Mouse (Mus musculus) forebrain, embryonic 16.5 days (tissue): Measurements from ENCODE around the gene Atp6v0a4. TPM values are rescaled to one million over a fixed set of nuclear protein-coding genes. Genes with fewer than 3 reads are reported as not detected.

ENCODE experiments used
- ATAC-seq: fragments of 200-750 bp; cut with Nextera tagmentation; 2 replicates; pipeline ENCODE4 v1.8.0; 2017; ENCODE audit warnings: mild to moderate bottlenecking, moderate library complexity
- H3K27ac ChIP-seq: fragments of 300-500 bp; sonication (generic); 2 replicates; pipeline ENCODE4 v1.5.1; 2014; ENCODE audit warnings: low read length, control low read depth
- H3K27me3 ChIP-seq: fragments of 300-500 bp; sonication (generic); replicated peaks from 2 replicates; pipeline ENCODE4 v1.6.1; 2014; ENCODE audit warnings: low read length; ENCODE audit not compliant: control insufficient read depth, insufficient read depth
- H3K36me3 ChIP-seq: fragments of 300-500 bp; sonication (generic); 2 replicates; pipeline ENCODE4 v1.6.1; 2014; ENCODE audit not compliant: control insufficient read depth, insufficient read depth
- H3K4me1 ChIP-seq: fragments of 300-500 bp; sonication (generic); replicated peaks from 2 replicates; pipeline ENCODE4 v1.6.1; 2014; ENCODE audit warnings: low read length; ENCODE audit not compliant: control insufficient read depth, insufficient read depth
- H3K4me2 ChIP-seq: fragments of 300-500 bp; sonication (generic); 2 replicates; pipeline ENCODE4 v1.6.1; 2014; ENCODE audit warnings: mild to moderate bottlenecking, low read length, control low read depth
- H3K4me3 ChIP-seq: fragments of 300-500 bp; sonication (generic); replicated peaks from 2 replicates; pipeline ENCODE4 v1.5.1; 2014; ENCODE audit warnings: mild to moderate bottlenecking, low read length, control low read depth
- H3K9ac ChIP-seq: fragments of 300-500 bp; sonication (generic); replicated peaks from 2 replicates; pipeline ENCODE4 v1.6.1; 2014; ENCODE audit warnings: low read depth, low read length, control low read depth
- H3K9me3 ChIP-seq: fragments of 300-500 bp; sonication (generic); 2 replicates; pipeline ENCODE4 v1.6.1; 2016; ENCODE audit warnings: low read length; ENCODE audit not compliant: control insufficient read depth
- WGBS: fragments of 180-500 bp; shearing (Covaris S2); extraction: QIAGEN DNeasy Blood & Tissue Kit; methylation state at CpG from one replicate; pipeline ENCODE4 v1.1.7; 2014; 5-methylcytosine and 5-hydroxymethylcytosine counted together
- polyA plus RNA-seq: library from polyadenylated mRNA; unstranded; fragments of >200 nt; fragmentation: Nextera tagmentation; extraction: Ambion mirVana; gene quantifications from 2 replicates; pipeline ENCODE4 v1.2.1, GENCODE M21; 2015

Gene Atp6v0a4
- polyA plus RNA-seq, result 0.09 and 0.27 TPM in 2 replicates

DNA sequence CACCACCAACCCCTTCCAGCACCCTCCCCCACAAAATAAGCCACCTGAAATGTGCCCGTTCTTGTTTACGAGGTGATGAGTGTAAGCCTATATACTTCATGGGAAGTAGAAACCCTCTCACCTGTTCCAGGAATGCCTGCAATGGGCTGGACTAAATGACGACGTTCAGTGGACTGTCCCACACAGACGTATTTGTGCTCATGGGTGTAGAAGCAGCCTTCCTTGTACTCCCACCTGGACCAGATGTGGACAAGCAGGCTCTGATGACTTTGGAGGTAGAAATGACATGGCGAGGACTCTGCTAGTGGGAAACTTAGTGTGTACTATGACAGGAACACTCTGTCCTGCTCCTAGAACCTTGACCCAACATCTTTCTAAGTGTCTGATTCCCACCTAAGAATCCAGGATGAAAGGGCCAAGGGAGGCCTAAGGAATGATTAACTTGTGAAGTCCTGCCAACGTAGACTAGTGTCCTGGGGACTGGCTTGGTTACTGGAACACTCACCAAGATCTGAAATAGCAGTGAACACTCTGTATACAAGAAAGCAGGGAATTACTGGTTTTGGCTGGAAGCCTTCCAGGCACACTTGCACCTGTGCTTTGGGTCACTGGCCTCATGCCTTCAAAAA, at the start of gene Atp6v0a4:
Atp6v0a4 (minus strand) TSS at position 380 of the 629 bp plus-strand sequence.
- H3K27ac ChIP-seq, result no peak within 1 kb of the TSS
- 90% methylated on average over 7 of the region's 7 CpGs for WGBS
- H3K36me3 ChIP-seq, result peaks cover 14% of the 10 kb centered on the region
- H3K9me3 ChIP-seq, result no peaks in the 10 kb centered on the region
- no peaks in the 10 kb centered on the region for H3K4me1 ChIP-seq
- H3K4me3 ChIP-seq, result no peak within 1 kb of the TSS
- H3K27me3 ChIP-seq, result no peaks in the 10 kb centered on the region
- no peak for ATAC-seq
- H3K4me2 ChIP-seq, result no peak within 1 kb of the TSS
- no peak within 1 kb of the TSS for H3K9ac ChIP-seq

DNA sequence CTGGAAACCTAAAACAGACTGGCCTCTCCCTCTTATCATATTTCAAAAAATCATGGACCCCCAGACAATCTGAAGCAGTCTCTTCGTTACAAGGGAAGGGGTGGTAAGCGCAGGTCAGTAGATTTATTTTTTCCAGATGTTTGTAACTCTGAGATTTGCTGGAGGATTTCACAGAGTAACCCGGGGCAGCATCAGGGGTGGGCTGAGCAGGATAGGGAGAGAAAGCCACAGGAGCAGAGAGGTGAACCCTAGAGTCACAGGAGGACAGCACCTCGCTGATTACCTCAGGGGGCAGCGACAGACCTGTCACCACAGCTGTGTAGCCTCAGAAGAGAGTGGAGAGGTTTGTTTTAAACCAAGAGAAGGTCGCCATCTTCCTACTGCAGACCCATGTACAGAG, 41.0 kb upstream of the Atp6v0a4 start:
- H3K9ac ChIP-seq, result no peak overlapping the region
- ATAC-seq, result no peak
- 89% methylated on average over 6 of the region's 6 CpGs for WGBS
- H3K27ac ChIP-seq, result no peak overlapping the region
- peaks cover 2% of the 10 kb centered on the region for H3K4me1 ChIP-seq
- no peaks in the 10 kb centered on the region for H3K27me3 ChIP-seq
- no peaks in the 10 kb centered on the region for H3K9me3 ChIP-seq
- peaks cover 9% of the 10 kb centered on the region for H3K36me3 ChIP-seq
- H3K4me3 ChIP-seq, result no peak overlapping the region
- H3K4me2 ChIP-seq, result no peak overlapping the region

DNA sequence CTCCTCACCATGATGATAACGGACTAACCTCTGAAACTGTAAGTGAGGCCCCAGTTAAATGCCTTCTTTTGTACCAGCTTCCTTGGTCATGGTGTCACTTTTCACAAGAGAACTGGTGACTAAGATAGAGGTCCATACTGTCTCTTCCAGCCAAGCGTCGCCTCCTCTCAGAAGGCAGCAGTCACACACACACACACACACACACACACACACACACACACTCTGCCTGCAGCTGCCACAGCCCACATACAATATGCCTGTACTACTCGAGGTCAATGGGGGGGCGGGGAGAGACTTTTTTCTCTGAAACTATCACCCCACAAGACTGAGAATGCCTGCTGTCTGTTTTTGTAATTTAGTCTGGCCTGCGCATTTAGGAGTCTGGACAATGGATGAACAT, 40.3 kb upstream of the Atp6v0a4 start:
- H3K27me3 ChIP-seq, result no peaks in the 10 kb centered on the region
- no peak for ATAC-seq
- H3K4me3 ChIP-seq, result no peak overlapping the region
- H3K36me3 ChIP-seq, result peaks cover 7% of the 10 kb centered on the region; the same call in 1 of the 2 replicates
- H3K4me1 ChIP-seq, result peaks cover 3% of the 10 kb centered on the region
- 89% methylated on average over 6 of the region's 6 CpGs for WGBS
- no peak overlapping the region for H3K27ac ChIP-seq
- H3K9ac ChIP-seq, result no peak overlapping the region
- no peaks in the 10 kb centered on the region for H3K9me3 ChIP-seq
- no peak overlapping the region for H3K4me2 ChIP-seq

DNA sequence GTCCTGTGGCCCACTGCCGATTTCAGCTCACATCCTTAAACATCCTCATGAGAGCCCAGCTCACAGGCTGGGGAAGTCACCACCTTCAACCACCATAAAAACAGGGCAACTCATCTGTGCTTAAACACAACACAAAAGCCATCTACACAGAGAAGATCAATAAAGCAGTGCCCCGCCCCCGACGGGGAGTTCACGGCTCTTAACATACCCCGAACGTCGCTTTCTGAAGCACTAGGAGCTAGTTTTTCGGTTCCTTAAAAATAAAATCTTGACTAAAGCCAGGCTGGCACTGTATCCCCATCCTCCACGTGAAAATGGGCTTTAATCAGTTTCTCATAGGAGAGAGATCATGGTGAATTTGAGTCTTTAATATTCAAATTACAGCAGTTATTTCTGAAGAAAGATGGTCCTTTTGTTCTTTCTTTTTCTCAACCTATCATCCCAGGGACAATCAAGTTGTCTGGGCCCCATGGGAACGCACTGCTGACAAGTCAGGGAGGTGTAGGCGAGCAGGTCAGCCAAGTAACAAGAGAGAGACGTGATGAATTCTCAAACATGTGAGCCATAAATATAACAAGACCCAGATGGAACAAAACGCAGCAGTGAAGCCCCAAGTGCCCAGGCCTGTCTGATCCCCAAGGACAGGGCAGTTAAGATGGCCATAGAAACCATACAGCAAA, 38.6 kb upstream of the Atp6v0a4 start:
- Histone ChIP-seq H3K27me3 (no peaks in the 10 kb centered on the region), H3K4me3 (no peak overlapping the region), H3K4me2 (no peak overlapping the region), H3K9me3 (no peaks in the 10 kb centered on the region), H3K4me1 (peaks cover 6% of the 10 kb centered on the region), H3K36me3 (0 out of 2 replicates have a peak, but pooled peaks cover 3% of the 10 kb centered on the region), H3K27ac (no peak overlapping the region), H3K9ac (no peak overlapping the region)
- ATAC-seq, result no peak
- WGBS, result 67% methylated on average over 14 of the region's 14 CpGs

DNA sequence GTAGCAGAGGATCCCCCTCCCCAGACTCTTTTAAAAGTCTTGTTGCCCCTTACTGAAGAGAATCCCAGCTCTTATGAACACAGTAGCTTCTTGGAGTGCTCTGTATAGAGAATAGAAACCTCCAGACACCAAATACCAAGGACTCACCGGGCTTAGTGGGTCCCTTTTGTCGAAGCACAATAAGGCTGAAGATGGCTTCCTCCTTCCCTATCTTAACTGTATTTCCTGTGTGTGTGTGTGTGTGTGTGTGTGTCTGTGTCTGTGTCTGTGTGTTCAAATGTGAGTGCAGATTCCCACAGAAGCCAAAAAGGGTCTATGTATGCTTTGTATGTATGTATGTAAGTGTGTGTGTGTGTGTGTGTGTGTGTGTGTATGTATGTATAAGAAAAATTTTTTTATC, 36.2 kb upstream of the Atp6v0a4 start:
- Histone ChIP-seq H3K4me1 (peaks cover 6% of the 10 kb centered on the region), H3K27me3 (no peaks in the 10 kb centered on the region), H3K36me3 (peaks cover 5% of the 10 kb centered on the region; the same call in 1 of the 2 replicates), H3K9me3 (no peaks in the 10 kb centered on the region), H3K9ac (no peak overlapping the region), H3K4me2 (no peak overlapping the region), H3K27ac (peak overlapping the region; percentile 70), H3K4me3 (no peak overlapping the region)
- peak; percentile 13; the same call in 1 of the 2 replicates for ATAC-seq
- 58% methylated on average over 2 of the region's 2 CpGs for WGBS

DNA sequence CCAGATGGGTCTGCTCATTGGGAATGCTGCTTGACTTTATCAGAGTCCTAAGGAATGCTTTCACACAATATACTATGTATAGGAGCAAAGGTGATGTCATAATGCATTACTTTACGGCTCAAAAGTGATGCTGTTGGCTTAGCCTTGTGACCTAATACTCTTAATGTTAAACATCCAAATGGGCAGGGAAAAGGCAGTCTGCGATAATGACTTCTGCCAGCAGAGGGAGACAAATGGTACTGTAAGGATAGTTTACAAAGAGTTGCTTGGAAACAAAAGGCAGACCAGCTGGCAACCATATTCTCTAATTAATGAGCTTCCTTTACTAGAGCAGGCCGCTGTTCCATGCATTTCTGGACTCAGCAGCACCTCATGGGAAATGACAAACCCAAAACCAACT, 35.7 kb upstream of the Atp6v0a4 start:
- Histone ChIP-seq H3K27ac (peak overlapping the region; percentile 70), H3K27me3 (no peaks in the 10 kb centered on the region), H3K4me1 (peaks cover 6% of the 10 kb centered on the region), H3K4me2 (no peak overlapping the region), H3K9me3 (no peaks in the 10 kb centered on the region), H3K36me3 (peaks cover 5% of the 10 kb centered on the region; the same call in 1 of the 2 replicates), H3K4me3 (no peak overlapping the region), H3K9ac (no peak overlapping the region)
- ATAC-seq, result peak; percentile 81
- 10% methylated on average over 3 of the region's 3 CpGs for WGBS

DNA sequence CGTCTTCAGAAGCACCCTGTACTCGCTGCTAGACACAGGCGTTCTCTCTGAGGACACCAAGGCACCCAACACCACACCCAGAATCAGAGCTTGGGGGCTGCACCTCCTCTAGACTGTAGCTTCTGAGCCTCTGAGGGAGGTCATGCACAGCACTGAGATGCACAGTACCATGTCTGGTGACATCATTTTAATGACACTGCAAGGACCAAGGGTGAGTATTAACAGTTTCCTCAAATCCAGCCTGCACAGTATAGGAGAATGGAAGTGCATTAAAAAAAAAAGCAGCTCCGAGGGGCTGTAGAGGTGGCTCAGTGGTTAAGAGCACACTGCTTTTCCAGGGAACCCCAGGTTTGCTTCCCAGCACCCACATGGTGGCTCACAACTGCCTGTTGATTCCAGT, 35.2 kb upstream of the Atp6v0a4 start:
- Histone ChIP-seq H3K27me3 (no peaks in the 10 kb centered on the region), H3K27ac (no peak overlapping the region), H3K9ac (no peak overlapping the region), H3K4me1 (peaks cover 6% of the 10 kb centered on the region), H3K36me3 (peaks cover 5% of the 10 kb centered on the region; the same call in 1 of the 2 replicates), H3K4me2 (no peak overlapping the region), H3K4me3 (no peak overlapping the region), H3K9me3 (no peaks in the 10 kb centered on the region)
- WGBS, result 78% methylated on average over 4 of the region's 4 CpGs
- ATAC-seq, result no peak; the same call in 1 of the 2 replicates

DNA sequence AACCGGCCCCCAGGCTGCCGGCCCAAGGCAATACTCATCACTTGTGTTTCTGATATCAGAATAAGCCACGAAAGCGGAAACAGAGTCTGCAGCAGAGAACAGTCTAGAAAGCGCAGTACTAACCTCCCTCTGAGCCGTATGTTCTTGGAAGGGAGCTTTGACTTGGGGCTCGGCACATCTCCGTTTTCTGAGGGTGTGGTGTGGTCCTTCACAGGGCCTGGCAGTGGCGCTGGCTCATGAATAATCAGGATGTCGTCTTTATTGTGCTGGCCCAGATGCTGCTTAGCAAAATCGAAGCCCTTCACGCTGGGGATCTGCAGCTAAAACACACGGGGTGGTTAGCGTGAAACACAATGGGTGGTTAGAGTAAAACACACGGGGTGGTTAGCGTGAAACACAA, 33.5 kb upstream of the Atp6v0a4 start:
- Histone ChIP-seq H3K36me3 (peaks cover 2% of the 10 kb centered on the region; the same call in 1 of the 2 replicates), H3K27me3 (no peaks in the 10 kb centered on the region), H3K9ac (no peak overlapping the region), H3K27ac (no peak overlapping the region), H3K4me2 (no peak overlapping the region), H3K9me3 (no peaks in the 10 kb centered on the region), H3K4me1 (peaks cover 6% of the 10 kb centered on the region), H3K4me3 (no peak overlapping the region)
- ATAC-seq, result no peak
- whole genome bisulfite sequencing, result 55% methylated on average over 16 of the region's 16 CpGs

DNA sequence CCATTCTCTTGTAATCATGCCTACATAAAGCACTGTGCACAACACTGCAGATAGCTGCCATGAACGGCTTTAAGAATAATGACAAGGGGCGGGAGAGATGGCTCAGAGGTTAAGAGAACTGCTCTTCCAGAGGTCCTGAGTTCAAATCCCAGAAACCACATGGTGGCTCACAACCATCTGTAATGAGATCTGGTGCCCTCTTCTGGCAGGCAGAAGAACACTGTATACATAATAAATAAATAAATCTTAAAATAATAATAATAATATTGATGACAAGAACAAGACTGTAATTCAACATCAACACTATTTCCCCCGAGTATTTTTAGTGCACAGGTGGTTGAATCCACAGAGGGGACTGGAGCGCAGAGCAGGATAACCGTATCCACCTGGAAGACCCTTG, 31.8 kb upstream of the Atp6v0a4 start:
- no peak overlapping the region for H3K4me2 ChIP-seq
- WGBS, result 93% methylated on average over 5 of the region's 5 CpGs
- no peak overlapping the region for H3K9ac ChIP-seq
- H3K9me3 ChIP-seq, result no peaks in the 10 kb centered on the region
- H3K4me1 ChIP-seq, result peaks cover 6% of the 10 kb centered on the region
- H3K27me3 ChIP-seq, result no peaks in the 10 kb centered on the region
- no peak overlapping the region for H3K4me3 ChIP-seq
- H3K36me3 ChIP-seq, result peaks cover 2% of the 10 kb centered on the region; the same call in 1 of the 2 replicates
- ATAC-seq, result no peak
- H3K27ac ChIP-seq, result no peak overlapping the region
